Mouse (Mus musculus) R1 (cell line): Measurements from ENCODE around the gene Fam118b.

ENCODE experiments used
- DNase-seq: peaks from one replicate; pipeline ENCODE4 v3.0.0-alpha.2; 2018; ENCODE audit warnings: low read depth, low spot score

Gene Fam118b

DNA sequence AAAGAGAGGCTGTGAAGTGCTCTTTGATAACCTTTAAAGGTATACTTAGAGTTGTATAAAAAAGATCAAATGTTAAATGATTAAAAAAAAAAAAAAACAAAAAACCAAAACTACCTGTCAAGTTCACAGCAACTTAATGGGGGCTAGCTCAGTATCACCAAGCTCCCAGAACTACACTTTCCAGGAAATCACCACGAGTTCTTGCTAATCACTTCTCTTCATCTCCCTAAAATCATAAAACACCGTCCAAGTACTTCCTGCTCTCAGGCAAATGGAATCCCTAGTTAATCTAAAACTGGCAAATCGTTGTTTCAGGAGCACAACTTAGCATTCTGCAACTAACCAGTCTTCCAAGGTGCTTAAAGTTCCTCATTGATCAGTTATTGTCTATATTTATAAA is 3.1 kb downstream of the Fam118b start:
- DNase-seq, result no peak

DNA sequence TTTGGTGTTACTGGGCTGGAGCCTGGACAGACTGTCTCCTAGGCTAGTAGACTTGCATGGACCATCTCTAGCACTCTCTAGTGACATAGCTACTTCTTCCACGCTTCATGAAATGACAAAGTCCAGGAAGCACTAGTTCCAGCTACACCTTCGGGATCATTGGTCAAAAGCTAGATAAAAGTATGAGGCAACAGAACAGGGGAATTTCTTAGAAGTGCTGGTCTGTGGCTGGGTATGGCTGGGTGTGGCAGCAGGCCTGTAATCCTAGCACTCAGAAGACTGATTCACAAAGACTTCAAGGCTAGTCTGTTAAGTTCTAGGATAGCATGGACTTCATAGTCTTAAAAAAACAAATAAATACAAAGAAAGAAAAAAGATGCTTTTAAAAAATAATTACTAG is 4.2 kb downstream of the Fam118b start:
- DNase-seq, result no peak

DNA sequence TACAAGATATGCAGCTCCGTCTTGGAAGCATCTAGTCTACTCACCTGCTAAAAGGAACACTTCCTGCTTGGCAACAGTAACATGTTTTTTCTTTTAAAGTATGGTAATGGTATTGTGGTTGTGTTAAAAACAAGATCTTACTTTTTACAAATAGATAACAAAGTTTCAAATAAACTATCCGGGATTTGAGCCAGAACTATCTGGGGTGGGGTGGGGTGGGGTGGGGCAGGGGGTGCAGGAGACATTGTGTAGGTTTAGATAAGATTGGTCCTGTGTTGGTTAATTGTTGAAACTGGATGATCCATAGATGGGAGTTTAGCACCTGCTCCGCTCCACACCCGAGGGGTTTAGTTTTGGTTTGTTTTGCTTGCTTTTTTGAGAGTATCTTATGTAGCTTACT is 5.2 kb downstream of the Fam118b start:
- no peak for DNase-seq

- DNase-seq, result no peak
These were observed 10.2 kb downstream of the Fam118b start for GRCm38 (mm10) chr9:35257365-35257764.

- DNase-seq, result no peak
These were observed 18.1 kb downstream of the Fam118b start for GRCm38 (mm10) chr9:35249476-35249875.

GRCm38 (mm10) chr9:35247405-35247804 is 20.2 kb downstream of the Fam118b start:
- no peak for DNase-seq

GRCm38 (mm10) chr9:35239734-35240133 is 27.9 kb downstream of the Fam118b start:
- no peak for DNase-seq

GRCm38 (mm10) chr9:35238915-35239571 is 28.6 kb downstream of the Fam118b start:
- DNase-seq, result no peak

DNA sequence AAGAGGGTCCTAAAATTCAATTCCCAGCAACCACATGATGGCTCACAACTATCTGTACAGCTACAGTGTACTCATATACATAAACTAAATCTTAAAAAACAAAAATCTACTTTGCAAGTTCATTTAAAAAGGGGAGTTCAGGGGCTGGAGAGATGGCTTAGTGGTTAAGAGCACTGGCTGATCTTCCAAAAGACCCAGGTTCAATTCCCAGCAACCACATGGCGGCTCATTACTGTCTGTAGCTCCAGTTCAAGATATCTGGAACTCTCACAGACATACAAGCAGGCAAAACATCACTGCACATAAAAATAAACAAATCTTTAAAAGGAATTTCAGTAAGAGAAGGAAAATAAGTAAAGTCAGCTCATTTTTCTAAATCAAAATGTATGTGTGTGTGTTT is 29.2 kb downstream of the Fam118b start:
- DNase-seq, result no peak

DNA sequence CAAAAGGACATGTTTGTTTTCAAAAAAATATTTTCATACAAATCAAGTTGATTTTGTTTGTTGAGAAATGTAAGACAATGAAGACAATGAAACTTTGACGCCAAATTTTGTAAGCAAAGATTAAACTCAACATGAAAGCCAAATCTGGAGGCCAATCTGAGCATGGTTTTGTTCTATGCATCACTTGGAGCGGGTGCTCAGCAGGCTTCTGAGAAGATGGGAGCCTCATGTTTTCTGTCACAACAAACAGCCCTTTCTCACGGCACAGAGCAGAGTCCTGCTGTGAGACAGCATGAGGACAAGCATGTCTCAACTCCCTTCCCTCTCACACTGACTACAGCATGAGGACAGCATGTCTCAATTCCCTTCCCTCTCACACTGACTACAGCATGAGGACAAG is 31.6 kb downstream of the Fam118b start:
- DNase-seq, result no peak

DNA sequence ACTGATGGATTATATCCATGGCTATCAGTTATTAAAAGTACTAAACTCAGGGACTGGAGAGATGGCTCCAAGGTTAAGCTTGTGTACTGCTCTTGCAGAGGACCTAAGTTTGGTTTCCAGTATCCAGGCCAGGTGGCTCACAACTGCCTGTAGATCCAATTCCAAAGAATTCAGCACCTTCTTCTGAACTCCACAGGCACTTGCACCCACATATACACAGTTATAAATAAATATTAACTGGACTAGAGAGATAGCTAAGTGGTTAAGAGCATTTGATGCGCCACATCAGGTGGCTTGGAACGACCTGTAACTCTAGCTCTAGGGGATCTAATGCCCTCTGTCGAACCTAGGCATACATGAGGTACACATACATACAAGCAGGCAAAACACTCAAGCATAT is 38.9 kb downstream of the Fam118b start:
- no peak for DNase-seq

DNA sequence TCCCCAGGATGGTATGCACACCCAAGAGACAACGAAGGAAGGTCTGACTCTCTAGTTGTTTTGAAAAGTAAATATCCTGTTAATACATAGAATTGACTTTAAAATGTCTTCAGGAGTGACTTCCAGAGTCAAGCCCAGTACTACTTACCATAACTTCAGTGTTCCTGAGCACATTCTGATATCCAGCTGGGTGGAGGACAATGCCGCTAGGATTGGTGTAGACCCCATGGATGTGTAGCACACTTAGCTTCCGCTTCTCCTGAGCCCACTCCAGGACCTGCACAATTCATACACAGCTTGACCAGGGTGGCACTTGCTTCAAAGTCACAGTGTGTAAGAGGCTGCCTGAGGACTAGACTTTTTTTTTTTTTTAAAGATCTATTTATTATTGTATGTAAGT is 44.1 kb downstream of the Fam118b start:
- DNase-seq, result peak; percentile 95

- DNase-seq, result no peak
These were observed 49.6 kb downstream of the Fam118b start for GRCm38 (mm10) chr9:35217963-35218362.

GRCm38 (mm10) chr9:35211573-35212511 is 55.8 kb downstream of the Fam118b start:
- no peak for DNase-seq

- DNase-seq, result peak; percentile 99
These were observed 56.8 kb downstream of the Fam118b start, which contains the start of gene Foxred1 for GRCm38 (mm10) chr9:35210542-35211474. Gene Foxred1 (minus strand): TSS chr9:35211055.

DNA sequence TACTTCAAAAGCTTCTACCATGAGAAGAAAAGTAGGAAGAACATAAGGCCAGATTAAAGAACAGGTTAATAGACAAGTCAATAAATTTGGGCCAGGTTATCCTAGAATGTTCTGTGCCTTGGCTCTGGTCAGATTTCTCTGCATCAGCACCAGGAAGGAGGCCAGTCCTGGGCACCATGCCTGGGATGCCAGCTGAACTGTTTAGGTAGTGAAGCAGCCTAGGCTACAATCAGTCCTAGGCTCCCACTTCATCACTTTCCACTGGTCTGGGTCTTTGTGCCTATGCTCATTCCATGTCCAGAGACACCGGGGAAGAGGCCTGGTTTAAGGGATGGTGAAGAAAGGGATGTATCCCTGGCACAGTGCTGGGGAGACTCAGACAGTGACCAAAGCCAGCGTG is 63.2 kb downstream of the Fam118b start:
- DNase-seq, result no peak

DNA sequence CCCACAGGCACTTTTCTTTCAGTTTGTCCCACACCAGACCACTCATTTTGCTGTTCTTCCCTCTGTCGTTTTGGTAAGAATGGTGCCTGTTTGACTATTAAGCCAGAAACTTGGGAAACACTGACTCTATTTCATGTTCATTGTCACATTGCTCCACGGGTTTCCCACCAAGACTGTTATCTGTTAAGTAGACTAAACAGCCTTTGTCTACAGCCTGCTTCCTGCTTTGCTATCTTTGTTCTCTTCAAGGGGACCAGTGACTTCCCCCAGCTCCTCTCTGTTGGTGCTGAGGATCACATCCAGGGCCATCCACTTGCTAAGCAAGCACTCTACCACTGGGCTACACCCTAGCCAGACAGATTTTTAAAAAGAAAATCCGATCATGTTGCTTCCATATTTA is 64.1 kb downstream of the Fam118b start:
- DNase-seq, result no peak

DNA sequence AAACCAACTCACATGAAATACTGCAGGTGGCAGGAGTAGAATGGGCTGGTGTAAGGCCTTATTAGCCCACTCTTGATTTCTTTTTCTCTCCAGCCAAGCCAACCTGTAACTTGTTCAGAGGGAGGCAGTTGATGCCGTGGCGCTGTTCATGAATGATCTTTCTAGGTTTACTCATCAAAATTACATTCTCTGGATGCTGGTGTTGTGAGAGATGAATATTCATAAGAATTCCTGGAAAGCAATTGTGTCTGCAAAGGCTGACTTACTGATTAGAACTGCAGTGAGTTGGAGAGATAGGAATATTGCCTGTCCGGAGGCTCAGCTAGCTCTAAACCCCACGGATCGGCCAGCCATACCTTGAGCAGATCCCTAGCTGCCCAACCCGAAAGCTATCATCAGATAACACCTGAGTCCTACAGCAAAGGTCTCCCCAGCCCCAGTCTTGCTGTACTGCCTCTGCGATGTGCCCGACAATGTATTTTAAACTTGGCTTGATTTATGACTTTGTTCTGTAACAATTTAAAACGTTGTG is 67.0 kb downstream of the Fam118b start:
- DNase-seq, result no peak

GRCm38 (mm10) chr9:35199772-35200471 is 67.7 kb downstream of the Fam118b start, which contains the start of the genes Srpr and Tirap:
Gene Srpr (plus strand): TSS chr9:35200175.
Gene Tirap (minus strand): TSS chr9:35200291.
- peak; percentile 84 for DNase-seq

DNA sequence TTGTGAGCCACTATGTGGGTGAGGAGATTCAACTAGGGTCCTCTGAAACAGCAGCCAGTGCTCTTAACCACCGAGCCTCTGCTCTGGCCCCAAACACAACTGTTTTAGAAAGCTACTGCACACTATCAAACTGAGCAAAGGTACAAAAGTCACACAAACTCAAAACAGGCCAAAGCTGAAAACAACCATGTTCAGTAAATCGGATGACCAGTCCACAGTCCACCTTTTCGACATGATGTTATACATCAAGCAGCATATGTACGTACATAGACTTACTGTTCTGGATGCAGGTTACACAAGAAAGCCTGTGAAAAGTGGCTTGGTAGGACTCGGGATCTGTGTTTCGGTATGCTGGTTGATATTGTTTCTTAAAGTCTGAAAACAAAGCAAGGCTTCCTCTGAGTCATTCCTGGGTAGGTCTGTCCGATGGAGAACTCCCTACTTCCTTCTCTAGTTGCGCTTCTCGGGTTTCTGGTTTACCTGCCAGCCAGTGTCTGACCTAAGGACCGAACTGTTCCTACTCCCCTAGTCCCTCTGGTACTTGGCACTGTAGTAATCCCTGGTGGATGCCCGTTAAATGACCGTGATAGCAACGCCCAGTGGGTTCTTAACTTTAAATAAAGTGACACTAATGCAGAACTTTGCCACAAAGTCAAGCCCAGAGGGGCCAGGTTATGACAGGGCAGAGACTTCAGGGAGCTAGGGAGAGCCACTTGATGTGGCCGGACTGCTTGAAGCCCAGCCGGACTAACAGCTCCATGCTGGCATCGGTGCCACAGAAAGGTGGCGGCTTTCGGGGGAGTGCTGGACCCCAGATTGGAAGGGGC is 68.4 kb downstream of the Fam118b start:
- peak; percentile 67 for DNase-seq
